Mouse (Mus musculus) C2C12 (cell line): ENCODE data around the gene Klhdc9.
"Not testable (repeated sequence)": the region's sequence is repeated elsewhere in the genome, so short reads cannot be mapped to it uniquely, and the experiment has no call there.

Experiments
- CTCF ChIP-seq: IDR thresholded peaks from one replicate; pipeline ENCODE4 v1.5.1; 2011; ENCODE audit not compliant: control insufficient read depth, insufficient read depth, insufficient read length
- FOSL1 ChIP-seq: IDR thresholded peaks from one replicate; pipeline ENCODE4 v1.8.0; 2011; ENCODE audit warnings: mild to moderate bottlenecking, low read length; ENCODE audit not compliant: poor library complexity, insufficient read depth, severe bottlenecking
- MAX ChIP-seq: IDR thresholded peaks from one replicate; pipeline ENCODE4 v1.6.1; 2011; ENCODE audit warnings: mild to moderate bottlenecking, control low read depth
- MYOG ChIP-seq: IDR thresholded peaks from one replicate; pipeline ENCODE4 v1.6.1; 2011; ENCODE audit not compliant: control insufficient read depth, insufficient read length; ENCODE audit errors: extremely low read depth
- USF1 ChIP-seq: IDR thresholded peaks from one replicate; pipeline ENCODE4 v1.6.1; 2011; ENCODE audit warnings: low read depth, mild to moderate bottlenecking, control low read depth, moderate library complexity

GRCm38 (mm10) chr1:171326588-171326987, 34.0 kb downstream of the Klhdc9 start:
- TF ChIP-seq CTCF, USF1, FOSL1, MAX, MYOG: not testable (repeated sequence)
